Mouse (Mus musculus) embryonic facial prominence, embryonic 11.5 days (tissue): ENCODE measurements around the gene Utp15. TPM values are rescaled to one million over a fixed set of nuclear protein-coding genes. Genes with fewer than 3 reads are reported as not detected.

Experiments used
- ATAC-seq: fragments of 200-750 bp; cut with Nextera tagmentation; replicated peaks from 2 replicates; pipeline ENCODE4 v1.8.0; 2017; ENCODE audit warnings: low read depth; ENCODE audit not compliant: insufficient number of reproducible peaks, low FRiP score, low TSS enrichment
- DNase-seq: peaks from one replicate; pipeline ENCODE4 v3.0.0-alpha.2; 2015; ENCODE audit warnings: low spot score
- H3K27ac ChIP-seq: fragments of 300-500 bp; sonication (generic); replicated peaks from 2 replicates; pipeline ENCODE4 v1.5.1; 2014; ENCODE audit warnings: mild to moderate bottlenecking, low read depth, low read length, control low read depth
- H3K27me3 ChIP-seq: fragments of 300-500 bp; sonication (generic); 2 replicates; pipeline ENCODE4 v1.6.1; 2014; ENCODE audit warnings: mild to moderate bottlenecking, low read length, moderate library complexity, mixed read lengths; ENCODE audit not compliant: control insufficient read depth, insufficient read depth
- H3K36me3 ChIP-seq: fragments of 300-500 bp; sonication (generic); replicated peaks from 2 replicates; pipeline ENCODE4 v1.6.1; 2014; ENCODE audit warnings: low read depth, mild to moderate bottlenecking, low read length, moderate library complexity, mixed read lengths; ENCODE audit not compliant: control insufficient read depth, insufficient read depth
- H3K4me1 ChIP-seq: fragments of 300-500 bp; sonication (generic); 2 replicates; pipeline ENCODE4 v1.6.1; 2014; ENCODE audit warnings: low read length, mixed read lengths; ENCODE audit not compliant: control insufficient read depth, insufficient read depth
- H3K4me2 ChIP-seq: fragments of 300-500 bp; sonication (generic); 2 replicates; pipeline ENCODE4 v1.6.1; 2014; ENCODE audit warnings: low read depth, mild to moderate bottlenecking, control low read depth, low read length, moderate library complexity
- H3K4me3 ChIP-seq: fragments of 300-500 bp; sonication (generic); 2 replicates; pipeline ENCODE4 v1.5.1; 2014; ENCODE audit warnings: low read depth, low read length, control low read depth
- H3K9ac ChIP-seq: fragments of 300-500 bp; sonication (generic); replicated peaks from 2 replicates; pipeline ENCODE4 v1.6.1; 2014; ENCODE audit warnings: mild to moderate bottlenecking, control low read depth, low read length
- H3K9me3 ChIP-seq: fragments of 300-500 bp; sonication (generic); replicated peaks from 2 replicates; pipeline ENCODE4 v1.6.1; 2016; ENCODE audit warnings: mild to moderate bottlenecking, low read length, inconsistent platforms, mixed read lengths; ENCODE audit not compliant: control insufficient read depth
- WGBS: fragments of 180-500 bp; shearing (Covaris S2); extraction: QIAGEN DNeasy Blood & Tissue Kit; methylation state at CpG from one replicate; pipeline ENCODE4 v1.1.7; 2014; 5-methylcytosine and 5-hydroxymethylcytosine counted together
- polyA plus RNA-seq: library from polyadenylated mRNA; unstranded; fragments of >200 nt; fragmentation: Nextera tagmentation; extraction: Ambion mirVana; gene quantifications from 2 replicates; pipeline ENCODE4 v1.2.1, GENCODE M21; 2014

Utp15 gene
- polyA plus RNA-seq, 1 experiment from 2014 or later: 45.3 TPM

DNA sequence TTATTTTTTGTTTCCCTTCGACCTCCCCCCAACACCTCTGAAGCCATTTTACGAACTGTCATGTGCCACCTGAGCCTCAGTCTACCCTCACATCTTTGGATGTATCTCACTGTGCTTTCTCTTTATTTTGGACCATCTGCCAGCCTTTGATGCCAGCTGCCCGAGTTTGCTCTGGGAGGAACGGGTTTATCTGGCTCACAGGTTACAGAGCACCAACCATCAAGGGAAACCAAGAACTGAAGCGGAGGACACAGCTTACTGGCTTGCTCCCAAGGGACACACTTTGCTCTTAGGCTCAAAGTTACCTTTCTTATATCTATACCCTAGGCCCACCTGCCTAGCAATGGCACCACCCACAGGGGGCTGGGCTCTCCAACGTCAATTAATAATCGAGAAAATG lies 17.5 kb downstream of the Utp15 start:
- Histone ChIP-seq H3K36me3 (no peaks in the 10 kb centered on the region), H3K4me2 (no peak overlapping the region), H3K27ac (no peak overlapping the region), H3K9ac (no peak overlapping the region), H3K27me3 (no peaks in the 10 kb centered on the region), H3K9me3 (no peaks in the 10 kb centered on the region), H3K4me1 (no peaks in the 10 kb centered on the region), H3K4me3 (no peak overlapping the region)
- DNase-seq: no peak
- ATAC-seq: no peak
- WGBS: 76% methylated on average over 7 of the region's 7 CpGs

DNA sequence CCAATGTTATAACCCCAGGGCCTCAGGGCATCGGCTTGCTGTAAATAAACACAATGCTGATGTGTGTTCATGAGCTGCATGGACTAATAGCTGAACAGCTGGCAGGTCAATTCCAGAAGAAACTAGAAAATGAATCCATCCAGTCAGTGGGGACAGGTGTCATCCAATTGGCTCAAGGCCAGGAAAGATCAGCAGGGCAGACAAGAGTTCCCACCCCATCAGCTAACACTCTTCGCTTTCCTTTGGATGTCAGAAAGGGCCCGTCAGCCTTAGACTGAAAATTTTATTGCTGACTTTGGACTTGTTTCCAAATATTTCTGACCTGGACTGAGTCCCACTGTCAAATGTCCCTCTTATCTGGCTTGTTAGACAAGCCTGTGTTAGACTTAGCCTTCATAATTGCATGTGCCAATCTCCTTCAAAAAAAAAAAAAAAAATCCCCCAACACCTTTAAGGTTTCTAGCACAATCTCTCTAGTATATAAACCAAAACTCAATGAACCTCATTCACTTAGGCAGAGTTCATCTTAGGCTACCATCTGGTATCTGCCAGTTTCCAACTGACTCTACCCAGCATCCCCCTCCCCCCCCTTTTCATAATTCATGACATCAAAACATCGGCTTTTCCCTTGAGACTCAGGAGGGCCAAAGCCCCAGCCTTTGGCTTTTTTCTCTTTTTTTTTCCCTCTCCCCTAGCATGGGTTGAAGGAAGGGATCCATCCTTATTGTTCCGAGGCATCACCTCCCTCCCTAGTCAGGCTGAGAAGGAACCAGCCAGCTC lies 18.1 kb downstream of the Utp15 start:
- 76% methylated on average over 5 of the region's 5 CpGs for WGBS
- no peaks in the 10 kb centered on the region for H3K4me1 ChIP-seq
- H3K27me3 ChIP-seq: no peaks in the 10 kb centered on the region
- H3K4me2 ChIP-seq: no peak overlapping the region
- H3K27ac ChIP-seq: no peak overlapping the region
- H3K36me3 ChIP-seq: no peaks in the 10 kb centered on the region
- no peak overlapping the region for H3K9ac ChIP-seq
- DNase-seq (no peak), ATAC-seq (no peak)
- H3K9me3 ChIP-seq: no peaks in the 10 kb centered on the region
- H3K4me3 ChIP-seq: no peak overlapping the region

DNA sequence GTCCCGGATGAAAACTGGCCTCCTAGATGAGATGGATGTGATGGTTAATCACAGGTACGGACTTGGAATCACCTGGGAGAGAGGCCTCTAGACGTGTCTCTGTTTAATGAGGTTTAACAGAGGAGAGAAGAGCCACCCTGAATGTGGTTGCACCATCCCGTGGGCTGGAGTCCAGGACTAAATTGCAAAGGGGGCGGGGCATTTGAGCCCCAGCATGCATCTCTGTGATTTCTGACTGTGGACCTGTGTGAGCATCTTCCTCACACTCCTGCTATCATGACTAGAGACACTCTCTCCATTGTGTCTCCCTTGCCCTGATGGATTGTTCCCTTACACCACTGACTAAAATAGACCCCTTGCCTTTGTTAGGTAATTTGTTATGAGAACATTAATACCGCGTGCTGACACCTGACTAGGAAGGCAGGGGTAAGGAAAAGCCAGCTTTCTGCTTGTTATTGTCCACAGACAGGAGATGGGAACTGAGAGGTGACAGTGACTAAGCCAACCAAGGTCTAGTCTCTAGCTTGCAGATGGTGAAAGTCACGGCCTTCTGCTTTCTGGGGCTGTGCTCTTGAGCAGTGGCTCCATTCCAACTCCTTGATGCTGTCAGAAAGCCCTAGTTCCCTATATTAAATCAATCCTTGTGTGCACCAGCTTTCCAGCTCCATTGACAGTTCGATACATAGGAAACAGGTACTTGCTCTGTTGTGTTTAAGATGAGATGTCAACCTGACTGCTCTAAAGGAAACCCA lies 21.1 kb downstream of the Utp15 start:
- WGBS: 74% methylated on average over 9 of the region's 9 CpGs
- Histone ChIP-seq H3K9me3 (no peaks in the 10 kb centered on the region), H3K4me3 (no peak overlapping the region), H3K27me3 (no peaks in the 10 kb centered on the region), H3K27ac (no peak overlapping the region), H3K9ac (no peak overlapping the region), H3K36me3 (no peaks in the 10 kb centered on the region), H3K4me1 (no peaks in the 10 kb centered on the region), H3K4me2 (no peak overlapping the region)
- DNase-seq (no peak), ATAC-seq (no peak)

DNA sequence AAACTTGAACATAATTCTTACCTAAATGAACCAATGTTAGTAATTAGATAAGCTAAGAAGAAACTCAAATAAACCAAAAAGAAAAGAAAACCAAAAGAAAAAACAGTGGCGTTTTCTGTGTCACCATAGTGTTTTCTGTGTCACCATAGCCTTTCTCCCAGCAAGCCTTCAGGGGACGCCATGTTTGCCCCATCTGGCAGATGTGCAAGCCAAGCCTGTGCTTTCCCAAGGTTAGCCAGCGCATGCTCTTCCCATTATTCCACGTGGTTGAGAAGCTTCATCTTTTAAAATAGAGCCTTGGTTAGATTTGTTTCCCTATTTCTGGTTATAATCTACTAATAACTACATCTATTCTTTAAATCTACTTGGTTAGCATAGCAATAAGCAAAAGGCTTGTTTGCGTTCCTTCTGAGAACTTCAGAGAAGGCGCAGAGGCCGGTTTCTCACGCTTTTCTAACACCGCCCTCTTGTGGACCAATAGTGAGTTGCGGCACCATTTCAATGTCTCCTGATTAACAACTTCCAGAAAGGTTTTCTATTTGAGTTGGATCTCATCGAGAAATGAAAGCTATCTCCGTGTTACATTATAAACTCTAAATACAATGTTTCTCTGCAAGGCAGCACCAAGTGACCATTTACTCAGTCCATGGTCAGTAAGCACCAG lies 22.7 kb downstream of the Utp15 start:
- Histone ChIP-seq H3K36me3 (no peaks in the 10 kb centered on the region), H3K4me2 (no peak overlapping the region), H3K4me1 (no peaks in the 10 kb centered on the region), H3K27ac (no peak overlapping the region), H3K9ac (no peak overlapping the region), H3K27me3 (no peaks in the 10 kb centered on the region), H3K4me3 (no peak overlapping the region), H3K9me3 (no peaks in the 10 kb centered on the region)
- ATAC-seq: no peak
- DNase-seq: peak; percentile 89
- WGBS: 20% methylated on average over 12 of the region's 12 CpGs

DNA sequence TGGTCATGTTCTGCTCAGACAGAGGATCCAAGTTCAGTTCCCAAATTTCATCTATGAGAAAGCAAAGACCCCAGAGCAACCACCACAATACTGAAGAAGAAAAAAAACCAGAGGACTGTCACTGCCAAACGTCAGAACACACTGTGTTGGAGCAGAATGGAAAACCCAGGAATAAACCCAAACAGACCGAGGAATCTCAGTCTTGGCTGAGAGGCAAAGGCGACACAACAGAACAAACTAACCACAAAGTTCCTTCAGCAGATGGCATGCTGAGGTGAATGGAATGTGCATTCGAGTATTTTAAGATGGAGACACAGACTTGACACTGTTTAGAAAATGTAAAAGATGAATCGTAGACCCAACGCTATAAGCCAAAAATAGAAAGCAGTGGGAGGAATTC lies 27.4 kb downstream of the Utp15 start:
- Histone ChIP-seq H3K27ac (no peak overlapping the region), H3K27me3 (no peaks in the 10 kb centered on the region)

DNA sequence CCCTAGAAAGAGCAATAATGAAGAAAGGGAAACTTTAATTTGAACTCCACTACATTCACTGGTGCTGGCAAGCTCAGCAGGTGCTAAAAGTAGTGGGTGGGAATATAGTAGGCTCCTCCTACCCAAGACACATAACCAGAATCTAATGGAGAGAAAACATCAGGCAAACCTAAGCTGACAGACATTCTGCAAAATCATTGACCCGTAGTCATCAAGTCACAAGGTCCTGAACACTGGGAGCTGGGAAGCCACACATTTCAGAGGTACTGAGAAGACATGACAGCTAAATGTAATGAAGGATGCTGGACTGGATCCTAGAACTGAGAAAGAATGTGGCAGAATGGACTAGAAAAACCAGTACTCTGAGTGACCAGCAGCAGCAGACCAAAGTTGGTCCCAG lies 32.3 kb downstream of the Utp15 start:
- no peak overlapping the region for H3K4me2 ChIP-seq
- H3K27ac ChIP-seq: no peak overlapping the region
- H3K36me3 ChIP-seq: no peaks in the 10 kb centered on the region
- no peak overlapping the region for H3K4me3 ChIP-seq
- no peak overlapping the region for H3K9ac ChIP-seq
- no peaks in the 10 kb centered on the region for H3K9me3 ChIP-seq
- no peaks in the 10 kb centered on the region for H3K27me3 ChIP-seq
- ATAC-seq: no peak
- 79% methylated on average over 1 of the region's 1 CpGs for WGBS
- DNase-seq: no peak
- no peaks in the 10 kb centered on the region for H3K4me1 ChIP-seq

More for the DNA sequence above, 27.4 kb downstream of the Utp15 start:
- 78% methylated on average over 6 of the region's 6 CpGs for WGBS
- ATAC-seq: no peak
- DNase-seq: no peak
- Histone ChIP-seq H3K36me3 (no peaks in the 10 kb centered on the region), H3K4me2 (no peak overlapping the region), H3K9ac (no peak overlapping the region), H3K9me3 (no peaks in the 10 kb centered on the region), H3K4me1 (no peaks in the 10 kb centered on the region), H3K4me3 (no peak overlapping the region)

DNA sequence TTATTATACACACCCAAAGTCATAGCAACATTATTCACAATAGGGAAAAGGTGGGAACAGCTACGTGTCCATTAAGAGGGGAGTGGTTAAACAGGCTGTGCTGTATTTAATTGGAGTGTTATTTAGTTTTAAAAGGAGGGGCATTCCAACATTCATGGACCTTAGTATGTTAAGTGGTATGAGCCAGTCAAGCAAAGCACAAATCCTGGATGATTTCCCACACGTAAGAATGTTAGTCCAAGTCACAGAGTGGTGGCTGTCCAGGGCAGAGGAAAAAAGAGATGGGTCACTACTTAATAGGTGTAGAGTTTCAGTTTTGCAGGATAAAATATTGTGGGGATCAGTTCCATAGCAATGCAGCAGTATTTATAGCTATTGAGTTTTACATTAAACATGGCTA lies 36.6 kb downstream of the Utp15 start:
- no peaks in the 10 kb centered on the region for H3K4me1 ChIP-seq
- no peak for ATAC-seq
- WGBS: 79% methylated on average over 2 of the region's 2 CpGs

DNA sequence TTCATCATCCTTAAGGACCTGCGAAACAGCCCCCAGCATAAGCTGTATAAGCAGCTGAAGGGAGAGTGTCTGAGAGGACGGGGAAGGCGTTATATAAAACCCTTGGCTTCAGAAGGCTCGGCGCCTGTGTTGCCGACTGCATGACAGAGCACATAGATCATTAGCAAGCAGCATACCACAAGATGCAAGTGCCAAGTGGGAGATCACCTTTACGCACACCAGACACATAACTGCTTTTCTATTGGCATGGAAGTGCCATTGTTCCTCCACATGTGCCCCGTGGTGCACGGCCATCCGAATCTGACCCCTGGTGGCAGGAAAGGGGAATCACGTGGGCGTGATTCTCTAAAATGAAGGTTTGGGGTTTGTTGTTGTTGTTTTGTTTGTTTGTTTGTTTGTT lies 40.0 kb downstream of the Utp15 start:
- Histone ChIP-seq H3K36me3 (no peaks in the 10 kb centered on the region), H3K27ac (no peak overlapping the region), H3K27me3 (no peaks in the 10 kb centered on the region), H3K9me3 (no peaks in the 10 kb centered on the region), H3K4me1 (no peaks in the 10 kb centered on the region), H3K4me2 (no peak overlapping the region), H3K4me3 (no peak overlapping the region), H3K9ac (no peak overlapping the region)
- ATAC-seq (no peak), DNase-seq (peak; percentile 64)
- 45% methylated on average over 12 of the region's 12 CpGs for WGBS

More for the DNA sequence above, 36.6 kb downstream of the Utp15 start:
- H3K4me2 ChIP-seq: no peak overlapping the region
- no peak overlapping the region for H3K27ac ChIP-seq
- no peak overlapping the region for H3K4me3 ChIP-seq
- no peaks in the 10 kb centered on the region for H3K27me3 ChIP-seq
- no peaks in the 10 kb centered on the region for H3K36me3 ChIP-seq
- no peaks in the 10 kb centered on the region for H3K9me3 ChIP-seq
- DNase-seq: no peak
- no peak overlapping the region for H3K9ac ChIP-seq
